Mouse (Mus musculus) hindbrain, embryonic 13.5 days (tissue): ENCODE measurements around the gene Fam149b. TPM values are rescaled to one million over a fixed set of nuclear protein-coding genes. Genes with fewer than 3 reads are reported as not detected.

Experiments used
- ATAC-seq: fragments of 200-750 bp; cut with Nextera tagmentation; 2 replicates; pipeline ENCODE4 v1.8.0; 2017; ENCODE audit warnings: moderate TSS enrichment; ENCODE audit not compliant: low FRiP score
- H3K27ac ChIP-seq: fragments of 300-500 bp; sonication (generic); 2 replicates; pipeline ENCODE4 v1.5.1; 2015; ENCODE audit warnings: inconsistent platforms, mild to moderate bottlenecking, moderate library complexity
- H3K27me3 ChIP-seq: fragments of 300-500 bp; sonication (generic); 2 replicates; pipeline ENCODE4 v1.6.1; 2015; ENCODE audit warnings: mild to moderate bottlenecking, inconsistent platforms
- H3K36me3 ChIP-seq: fragments of 300-500 bp; sonication (generic); 2 replicates; pipeline ENCODE4 v1.6.1; 2015; ENCODE audit warnings: mild to moderate bottlenecking, inconsistent platforms
- H3K4me1 ChIP-seq: fragments of 300-500 bp; sonication (generic); replicated peaks from 2 replicates; pipeline ENCODE4 v1.6.1; 2015; ENCODE audit warnings: inconsistent platforms
- H3K4me2 ChIP-seq: fragments of 300-500 bp; sonication (generic); 2 replicates; pipeline ENCODE4 v1.6.1; 2015; ENCODE audit warnings: inconsistent platforms, mild to moderate bottlenecking, moderate library complexity
- H3K4me3 ChIP-seq: fragments of 300-500 bp; sonication (generic); 2 replicates; pipeline ENCODE4 v1.5.1; 2015; ENCODE audit warnings: mild to moderate bottlenecking, inconsistent platforms
- H3K9ac ChIP-seq: fragments of 300-500 bp; sonication (generic); 2 replicates; pipeline ENCODE4 v1.6.1; 2015; ENCODE audit warnings: mild to moderate bottlenecking, inconsistent platforms
- H3K9me3 ChIP-seq: fragments of 300-500 bp; sonication (generic); 2 replicates; pipeline ENCODE4 v1.6.1; 2016; ENCODE audit warnings: inconsistent platforms
- WGBS: fragments of 180-500 bp; shearing (Covaris S2); methylation state at CpG from one replicate; pipeline ENCODE4 v1.1.7; 2015; 5-methylcytosine and 5-hydroxymethylcytosine counted together
- polyA plus RNA-seq: library from polyadenylated mRNA; unstranded; fragments of >200 nt; fragmentation: Nextera tagmentation; extraction: Ambion mirVana; gene quantifications from 2 replicates; pipeline ENCODE4 v1.2.1, GENCODE M21; 2015

Fam149b gene
- polyA plus RNA-seq, 1 experiment from 2014 or later, result 43.3 TPM

- Histone ChIP-seq H3K36me3 (peaks cover 84% of the 10 kb centered on the region), H3K27ac (no peak overlapping the region), H3K9me3 (no peaks in the 10 kb centered on the region), H3K4me2 (no peak overlapping the region), H3K4me1 (no peaks in the 10 kb centered on the region), H3K27me3 (no peaks in the 10 kb centered on the region), H3K9ac (no peak overlapping the region), H3K4me3 (no peak overlapping the region)
- WGBS, result 97% methylated on average over 3 of the region's 3 CpGs
- ATAC-seq, result no peak
These were observed 20.3 kb downstream of the Fam149b start for GRCm38 (mm10) chr14:20368271-20368670.

GRCm38 (mm10) chr14:20370798-20371197 lies 22.8 kb downstream of the Fam149b start:
- ATAC-seq, result no peak
- no peaks in the 10 kb centered on the region for H3K4me1 ChIP-seq
- WGBS, result 89% methylated on average over 7 of the region's 7 CpGs
- no peak overlapping the region for H3K27ac ChIP-seq
- H3K9ac ChIP-seq, result no peak overlapping the region
- H3K9me3 ChIP-seq, result no peaks in the 10 kb centered on the region
- H3K4me3 ChIP-seq, result no peak overlapping the region
- no peak overlapping the region for H3K4me2 ChIP-seq
- H3K36me3 ChIP-seq, result peaks cover 80% of the 10 kb centered on the region
- H3K27me3 ChIP-seq, result no peaks in the 10 kb centered on the region

GRCm38 (mm10) chr14:20371854-20372253 lies 23.9 kb downstream of the Fam149b start:
- Histone ChIP-seq H3K27ac (no peak overlapping the region), H3K27me3 (no peaks in the 10 kb centered on the region), H3K4me3 (no peak overlapping the region), H3K4me1 (no peaks in the 10 kb centered on the region), H3K9ac (no peak overlapping the region), H3K4me2 (no peak overlapping the region), H3K9me3 (no peaks in the 10 kb centered on the region), H3K36me3 (peaks cover 81% of the 10 kb centered on the region)
- 90% methylated on average over 1 of the region's 1 CpGs for WGBS
- ATAC-seq, result no peak

- no peak overlapping the region for H3K9ac ChIP-seq
- no peaks in the 10 kb centered on the region for H3K27me3 ChIP-seq
- 90% methylated on average over 4 of the region's 4 CpGs for WGBS
- H3K4me2 ChIP-seq, result no peak overlapping the region
- no peaks in the 10 kb centered on the region for H3K4me1 ChIP-seq
- no peak overlapping the region for H3K27ac ChIP-seq
- ATAC-seq, result no peak
- no peaks in the 10 kb centered on the region for H3K9me3 ChIP-seq
- H3K4me3 ChIP-seq, result no peak overlapping the region
- H3K36me3 ChIP-seq, result peaks cover 77% of the 10 kb centered on the region
These were observed 29.2 kb downstream of the Fam149b start for GRCm38 (mm10) chr14:20377112-20377521.

- Histone ChIP-seq H3K9ac (no peak overlapping the region), H3K27ac (no peak overlapping the region), H3K4me1 (no peaks in the 10 kb centered on the region), H3K27me3 (no peaks in the 10 kb centered on the region), H3K4me3 (no peak overlapping the region), H3K36me3 (peaks cover 80% of the 10 kb centered on the region), H3K4me2 (no peak overlapping the region), H3K9me3 (no peaks in the 10 kb centered on the region)
- ATAC-seq, result no peak
- WGBS, result 47% methylated on average over 13 of the region's 13 CpGs
These were observed 30.5 kb downstream of the Fam149b start for GRCm38 (mm10) chr14:20378313-20379061.

GRCm38 (mm10) chr14:20379087-20379640 lies 31.2 kb downstream of the Fam149b start:
- 93% methylated on average over 5 of the region's 5 CpGs for WGBS
- H3K9ac ChIP-seq, result no peak overlapping the region
- H3K27me3 ChIP-seq, result no peaks in the 10 kb centered on the region
- H3K36me3 ChIP-seq, result peaks cover 80% of the 10 kb centered on the region
- H3K4me2 ChIP-seq, result no peak overlapping the region
- H3K27ac ChIP-seq, result no peak overlapping the region
- H3K4me1 ChIP-seq, result no peaks in the 10 kb centered on the region
- no peak overlapping the region for H3K4me3 ChIP-seq
- no peak for ATAC-seq
- H3K9me3 ChIP-seq, result no peaks in the 10 kb centered on the region

GRCm38 (mm10) chr14:20379753-20380430 lies 31.9 kb downstream of the Fam149b start:
- Histone ChIP-seq H3K27me3 (no peaks in the 10 kb centered on the region), H3K36me3 (peaks cover 80% of the 10 kb centered on the region), H3K27ac (no peak overlapping the region), H3K4me2 (no peak overlapping the region), H3K9me3 (no peaks in the 10 kb centered on the region), H3K4me1 (no peaks in the 10 kb centered on the region), H3K4me3 (no peak overlapping the region), H3K9ac (no peak overlapping the region)
- no peak for ATAC-seq
- 93% methylated on average over 9 of the region's 9 CpGs for WGBS

GRCm38 (mm10) chr14:20388441-20389129 lies 40.6 kb downstream of the Fam149b start, which contains the start of gene Dnajc9:
TSS of gene Dnajc9 (minus strand) at chr14:20388910.
- peak within 1 kb of the TSS; percentile 87 for H3K27ac ChIP-seq
- peak within 1 kb of the TSS; percentile 79 for H3K9ac ChIP-seq
- no peaks in the 10 kb centered on the region for H3K27me3 ChIP-seq
- WGBS, result under 1% methylated on average over 59 of the region's 59 CpGs
- peaks cover 37% of the 10 kb centered on the region for H3K36me3 ChIP-seq
- H3K4me2 ChIP-seq, result peak within 1 kb of the TSS; percentile 81
- no peaks in the 10 kb centered on the region for H3K9me3 ChIP-seq
- peak; percentile 73 for ATAC-seq
- peaks cover 45% of the 10 kb centered on the region for H3K4me1 ChIP-seq
- peak within 1 kb of the TSS; percentile 68 for H3K4me3 ChIP-seq

GRCm38 (mm10) chr14:20389446-20390079 lies 41.6 kb downstream of the Fam149b start:
- H3K27ac ChIP-seq, result no peak overlapping the region; the same call in 1 of the 2 replicates

GRCm38 (mm10) chr14:20392326-20392725 lies 44.4 kb downstream of the Fam149b start:
- no peak for ATAC-seq
- Histone ChIP-seq H3K9me3 (no peaks in the 10 kb centered on the region), H3K4me1 (peaks cover 34% of the 10 kb centered on the region), H3K9ac (no peak overlapping the region), H3K27me3 (no peaks in the 10 kb centered on the region), H3K4me3 (no peak overlapping the region), H3K4me2 (peak overlapping the region; percentile 61; the same call in 1 of the 2 replicates), H3K36me3 (peaks cover 20% of the 10 kb centered on the region), H3K27ac (no peak overlapping the region)
- WGBS, result 80% methylated on average over 4 of the region's 4 CpGs

More at GRCm38 (mm10) chr14:20389446-20390079, 41.6 kb downstream of the Fam149b start:
- ATAC-seq, result no peak
- peaks cover 29% of the 10 kb centered on the region for H3K36me3 ChIP-seq
- H3K9ac ChIP-seq, result peak overlapping the region; percentile 79
- peak overlapping the region; percentile 81 for H3K4me2 ChIP-seq
- H3K4me1 ChIP-seq, result peaks cover 49% of the 10 kb centered on the region
- whole genome bisulfite sequencing, result 89% methylated on average over 8 of the region's 8 CpGs
- no peaks in the 10 kb centered on the region for H3K27me3 ChIP-seq
- H3K9me3 ChIP-seq, result no peaks in the 10 kb centered on the region
- H3K4me3 ChIP-seq, result peak overlapping the region; percentile 68

GRCm38 (mm10) chr14:20393205-20393913 lies 45.4 kb downstream of the Fam149b start, which contains the start of gene Mrps16:
TSS of gene Mrps16 (minus strand) at chr14:20393634.
- Histone ChIP-seq H3K4me3 (peak within 1 kb of the TSS; percentile 72), H3K9me3 (no peaks in the 10 kb centered on the region), H3K27me3 (no peaks in the 10 kb centered on the region), H3K4me1 (peaks cover 23% of the 10 kb centered on the region), H3K4me2 (peak within 1 kb of the TSS; percentile 61), H3K9ac (peak within 1 kb of the TSS; percentile 88), H3K27ac (peak within 1 kb of the TSS; percentile 89), H3K36me3 (peaks cover 18% of the 10 kb centered on the region)
- WGBS, result under 1% methylated on average over 68 of the region's 68 CpGs
- ATAC-seq, result peak; percentile 95
